Mouse (Mus musculus) stomach, postnatal 0 days (tissue): ENCODE measurements around the gene Rtn2. TPM values are rescaled to one million over a fixed set of nuclear protein-coding genes. Genes with fewer than 3 reads are reported as not detected.
A peak's percentile ranks its signal among the peaks of the same experiment; 100 is the strongest.

Experiments used
- ATAC-seq: fragments of 200-750 bp; cut with Nextera tagmentation; 2 replicates; pipeline ENCODE4 v1.8.0; 2017; ENCODE audit not compliant: low FRiP score, low TSS enrichment
- DNase-seq: peaks from one replicate; pipeline ENCODE4 v3.0.0-alpha.2; 2016; ENCODE audit warnings: low spot score
- H3K27ac ChIP-seq: fragments of 300-500 bp; sonication (generic); replicated peaks from 2 replicates; pipeline ENCODE4 v1.5.1; 2014; ENCODE audit warnings: mild to moderate bottlenecking, control low read depth
- H3K27me3 ChIP-seq: fragments of 300-500 bp; sonication (generic); 2 replicates; pipeline ENCODE4 v1.6.1; 2014; ENCODE audit warnings: low read length; ENCODE audit not compliant: control insufficient read depth, insufficient read depth
- H3K36me3 ChIP-seq: fragments of 300-500 bp; sonication (generic); 2 replicates; pipeline ENCODE4 v1.6.1; 2014; ENCODE audit warnings: low read length, mixed read lengths; ENCODE audit not compliant: control insufficient read depth, insufficient read depth
- H3K4me1 ChIP-seq: fragments of 300-500 bp; sonication (generic); replicated peaks from 2 replicates; pipeline ENCODE4 v1.6.1; 2014; ENCODE audit warnings: antibody characterized with exemption; ENCODE audit not compliant: control insufficient read depth, insufficient read depth
- H3K4me2 ChIP-seq: fragments of 300-500 bp; sonication (generic); replicated peaks from 2 replicates; pipeline ENCODE4 v1.6.1; 2014; ENCODE audit warnings: low read depth, mild to moderate bottlenecking, control low read depth, moderate library complexity
- H3K4me3 ChIP-seq: fragments of 300-500 bp; sonication (generic); 2 replicates; pipeline ENCODE4 v1.5.1; 2014; ENCODE audit warnings: low read depth, low read length, control low read depth
- H3K9ac ChIP-seq: fragments of 300-500 bp; sonication (generic); 2 replicates; pipeline ENCODE4 v1.6.1; 2014; ENCODE audit warnings: mild to moderate bottlenecking, low read length, control low read depth, mixed read lengths
- H3K9me3 ChIP-seq: fragments of 300-500 bp; sonication (generic); 2 replicates; pipeline ENCODE4 v1.6.1; 2016; ENCODE audit warnings: low read length; ENCODE audit not compliant: control insufficient read depth
- CTCF ChIP-seq: IDR thresholded peaks from 2 replicates; pipeline ENCODE4 v1.5.1; 2016; ENCODE audit warnings: antibody characterized with exemption, low read depth, mild to moderate bottlenecking, moderate library complexity
- EP300 ChIP-seq: optimal IDR thresholded peaks from 2 replicates; pipeline ENCODE3; 2016; ENCODE audit warnings: antibody characterized with exemption
- WGBS: fragments of 180-500 bp; shearing (Covaris S2); extraction: QIAGEN DNeasy Blood & Tissue Kit; methylation state at CpG from one replicate; pipeline ENCODE4 v1.1.7; 2014; 5-methylcytosine and 5-hydroxymethylcytosine counted together
- polyA plus RNA-seq: library from polyadenylated mRNA; unstranded; fragments of >200 nt; fragmentation: Nextera tagmentation; extraction: Ambion mirVana; gene quantifications from 2 replicates; pipeline ENCODE4 v1.2.1, GENCODE M21; 2015

The Rtn2 gene
- polyA plus RNA-seq, 1 experiment from 2014 or later, result 10.1 TPM

- 7% methylated on average over 13 of the region's 19 CpGs for WGBS
- DNase-seq, result peak; percentile 87
- Histone ChIP-seq H3K4me3 (peak overlapping the region; percentile 93), H3K4me1 (peaks cover 4% of the 10 kb centered on the region; the same call in 1 of the 2 replicates), H3K36me3 (no peaks in the 10 kb centered on the region), H3K9me3 (no peaks in the 10 kb centered on the region), H3K27me3 (no peaks in the 10 kb centered on the region), H3K4me2 (peak overlapping the region; percentile 98), H3K27ac (peak overlapping the region; percentile 97), H3K9ac (peak overlapping the region; percentile 91)
- ATAC-seq, result peak; percentile 63
- TF ChIP-seq CTCF, result no peak
- no peak for TF ChIP-seq EP300
Measured at GRCm38 (mm10) chr7:19269721-19270441, 12.5 kb upstream of the Rtn2 start.

GRCm38 (mm10) chr7:19270509-19271237 lies 11.8 kb upstream of the Rtn2 start:
- H3K36me3 ChIP-seq, result no peaks in the 10 kb centered on the region
- peak; percentile 74 for DNase-seq

DNA sequence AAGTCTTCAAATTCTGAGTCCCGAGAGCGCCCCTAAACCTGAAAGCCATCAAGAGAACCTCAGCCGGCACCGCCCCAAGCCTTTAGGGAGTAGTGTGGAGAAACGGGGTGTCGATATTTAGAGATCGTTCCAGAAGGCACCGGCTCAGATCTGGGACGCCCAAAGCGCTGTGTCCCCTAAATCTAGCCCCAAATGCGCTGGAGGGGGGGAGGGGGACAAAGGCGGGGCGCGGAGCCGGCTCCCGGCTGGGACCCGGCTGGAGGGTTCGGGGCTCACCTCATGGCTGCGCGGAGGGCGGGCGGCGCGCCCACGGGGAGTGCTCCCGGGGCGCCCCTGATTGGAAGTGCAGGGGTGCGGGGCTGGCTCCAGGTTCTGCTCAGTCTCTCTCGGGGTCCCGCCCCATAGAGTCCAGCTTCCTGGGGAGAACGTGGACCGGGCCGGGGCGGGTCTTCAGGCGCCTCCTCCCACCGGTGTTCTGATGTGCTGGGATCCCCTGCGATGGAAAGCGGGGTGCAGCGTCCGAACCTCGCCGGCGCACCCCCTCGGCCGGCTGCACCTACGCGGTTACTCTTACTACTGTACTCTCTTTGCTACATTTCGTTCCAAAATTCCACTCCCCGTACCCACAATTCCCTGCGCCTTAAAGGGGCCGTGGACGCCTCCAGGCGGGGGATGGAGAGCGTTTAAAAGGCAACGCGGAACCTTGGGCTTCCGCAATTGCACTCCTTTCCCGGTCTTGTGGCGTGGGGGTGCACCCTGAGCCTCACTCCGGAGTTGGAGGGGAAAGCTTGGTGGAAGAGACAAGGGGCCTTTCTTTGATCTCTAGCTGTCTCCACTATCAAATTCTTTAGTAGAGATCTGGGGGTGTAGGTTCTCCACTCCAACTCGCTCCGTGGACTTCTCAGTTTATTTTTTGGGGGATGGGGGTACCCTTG lies 10.9 kb upstream of the Rtn2 start, which contains the start of gene Vasp:
Gene Vasp (minus strand): TSS at position 580 of the 935 bp plus-strand sequence.
- peak within 1 kb of the TSS; percentile 93 for H3K4me3 ChIP-seq
- peaks cover 2% of the 10 kb centered on the region; the same call in 1 of the 2 replicates for H3K4me1 ChIP-seq
- no peaks in the 10 kb centered on the region for H3K27me3 ChIP-seq
- WGBS, result under 1% methylated on average over 50 of the region's 62 CpGs
- peak within 1 kb of the TSS; percentile 91 for H3K9ac ChIP-seq
- no peaks in the 10 kb centered on the region for H3K9me3 ChIP-seq
- H3K4me2 ChIP-seq, result peak within 1 kb of the TSS; percentile 98
- no peaks in the 10 kb centered on the region for H3K36me3 ChIP-seq
- peak; percentile 69 for ATAC-seq
- TF ChIP-seq CTCF (peak; percentile 34), EP300 (peak; percentile 62)
- peak within 1 kb of the TSS; percentile 97 for H3K27ac ChIP-seq
- DNase-seq, result peak; percentile 90

More at GRCm38 (mm10) chr7:19270509-19271237, 11.8 kb upstream of the Rtn2 start:
- peak overlapping the region; percentile 93 for H3K4me3 ChIP-seq
- H3K4me2 ChIP-seq, result peak overlapping the region; percentile 98
- ATAC-seq, result no peak
- H3K9ac ChIP-seq, result peak overlapping the region; percentile 91
- H3K27me3 ChIP-seq, result no peaks in the 10 kb centered on the region
- peak overlapping the region; percentile 97 for H3K27ac ChIP-seq
- no peak for TF ChIP-seq EP300
- TF ChIP-seq CTCF, result no peak
- WGBS, result 0% methylated on average over 18 of the region's 21 CpGs
- peaks cover 4% of the 10 kb centered on the region; the same call in 1 of the 2 replicates for H3K4me1 ChIP-seq
- H3K9me3 ChIP-seq, result no peaks in the 10 kb centered on the region

DNA sequence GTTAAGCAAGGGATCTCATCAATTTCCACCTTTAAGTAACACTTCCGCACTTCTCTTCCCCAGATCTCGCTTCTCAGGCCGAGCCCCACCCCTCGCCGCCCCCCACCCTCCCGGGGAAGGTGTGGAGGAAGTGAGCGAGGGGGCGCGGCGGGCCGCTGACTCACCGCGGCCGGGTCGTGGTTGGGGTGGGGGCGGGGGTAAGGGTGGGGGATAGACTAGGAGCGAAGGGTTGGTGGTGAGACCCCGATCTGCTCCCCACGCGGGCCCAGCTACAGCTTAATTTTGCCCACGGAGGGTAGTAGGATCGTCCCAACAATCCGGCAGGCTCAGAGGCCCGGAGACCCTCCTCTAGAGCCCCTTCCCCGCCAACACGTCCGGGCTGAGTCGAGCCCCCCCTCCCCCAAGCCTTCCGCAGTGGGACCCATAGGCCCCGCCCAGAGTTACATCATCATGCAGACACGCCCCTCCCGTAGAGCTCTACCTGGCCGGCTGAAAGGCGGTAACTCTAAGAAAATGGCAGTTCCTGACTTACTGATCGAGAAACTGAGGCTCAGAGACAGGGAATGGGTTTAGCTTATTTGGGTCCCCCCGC lies 10.2 kb upstream of the Rtn2 start:
- Histone ChIP-seq H3K9ac (peak overlapping the region; percentile 91), H3K36me3 (no peaks in the 10 kb centered on the region), H3K4me2 (peak overlapping the region; percentile 98), H3K27ac (peak overlapping the region; percentile 97), H3K9me3 (no peaks in the 10 kb centered on the region), H3K4me3 (peak overlapping the region; percentile 93), H3K27me3 (no peaks in the 10 kb centered on the region), H3K4me1 (peaks cover 2% of the 10 kb centered on the region; the same call in 1 of the 2 replicates)
- DNase-seq (peak; percentile 91), ATAC-seq (peak; percentile 63)
- TF ChIP-seq EP300 (no peak), CTCF (no peak)
- under 1% methylated on average over 27 of the region's 36 CpGs for WGBS

GRCm38 (mm10) chr7:19276253-19276652 lies 6.2 kb upstream of the Rtn2 start:
- Histone ChIP-seq H3K4me2 (no peak overlapping the region), H3K4me1 (no peaks in the 10 kb centered on the region; the same call in 1 of the 2 replicates), H3K27ac (no peak overlapping the region), H3K4me3 (no peak overlapping the region), H3K36me3 (no peaks in the 10 kb centered on the region), H3K9me3 (no peaks in the 10 kb centered on the region), H3K27me3 (peaks cover 13% of the 10 kb centered on the region; the same call in 1 of the 2 replicates), H3K9ac (no peak overlapping the region)
- TF ChIP-seq EP300 (no peak), CTCF (peak; percentile 58)
- DNase-seq (no peak), ATAC-seq (no peak)
- 45% methylated on average over 4 of the region's 4 CpGs for WGBS
